Mouse (Mus musculus): ENCODE results near the gene Ciita. TPM values are rescaled to one million over a fixed set of nuclear protein-coding genes. Genes with fewer than 3 reads are reported as not detected.

Ciita gene
- polyA plus RNA-seq, 1 experiment from 2014 or later = 1.4 TPM

GRCm38 (mm10) chr16:10536323-10536722 is 56.5 kb downstream of the Ciita start:
- Histone ChIP-seq H3K36me3 (ENCODE audit: insufficient read depth, low read length) (no peaks in the 10 kb centered on the region), H3K4me3 (ENCODE audit: low read depth, low read length) (no peak overlapping the region), H3K9me3 (ENCODE audit: low read length) (no peaks in the 10 kb centered on the region), H3K9ac (replicated peaks; ENCODE audit: low read depth) (no peak overlapping the region), H3K4me1 (ENCODE audit: insufficient read depth, low read depth, low read length) (peaks cover 16% of the 10 kb centered on the region; the same call in 1 of the 2 replicates), H3K27ac (ENCODE audit: low read length) (no peak overlapping the region), H3K4me2 (replicated peaks; ENCODE audit: low read depth, low read length) (no peak overlapping the region), H3K27me3 (replicated peaks; ENCODE audit: insufficient read depth, low read length) (no peaks in the 10 kb centered on the region)
- WGBS = 64% methylated on average over 5 of the region's 5 CpGs
- TF ChIP-seq CTCF (IDR thresholded peaks at IDR 0.05) (no peak), EP300 (IDR thresholded peaks at IDR 0.05) (no peak)
- no peak for ATAC-seq
- no peak for DNase-seq (ENCODE audit: low spot score)

GRCm38 (mm10) chr16:10536961-10537360 is 57.1 kb downstream of the Ciita start:
- 65% methylated on average over 3 of the region's 3 CpGs for WGBS
- peaks cover 20% of the 10 kb centered on the region; the same call in 1 of the 2 replicates for H3K4me1 ChIP-seq (ENCODE audit: insufficient read depth, low read depth, low read length)
- H3K27me3 ChIP-seq (replicated peaks; ENCODE audit: insufficient read depth, low read length) = no peaks in the 10 kb centered on the region
- H3K36me3 ChIP-seq (ENCODE audit: insufficient read depth, low read length) = no peaks in the 10 kb centered on the region
- DNase-seq (ENCODE audit: low spot score) (no peak), ATAC-seq (no peak)
- TF ChIP-seq CTCF (IDR thresholded peaks at IDR 0.05) = no peak
- no peak for TF ChIP-seq EP300 (IDR thresholded peaks at IDR 0.05)
- H3K9me3 ChIP-seq (ENCODE audit: low read length) = no peaks in the 10 kb centered on the region
- H3K4me3 ChIP-seq (ENCODE audit: low read depth, low read length) = no peak overlapping the region
- no peak overlapping the region for H3K27ac ChIP-seq (ENCODE audit: low read length)
- no peak overlapping the region for H3K4me2 ChIP-seq (replicated peaks; ENCODE audit: low read depth, low read length)
- no peak overlapping the region for H3K9ac ChIP-seq (replicated peaks; ENCODE audit: low read depth)

- Histone ChIP-seq H3K9me3 (ENCODE audit: low read length) (no peaks in the 10 kb centered on the region), H3K4me1 (ENCODE audit: insufficient read depth, low read depth, low read length) (peaks cover 23% of the 10 kb centered on the region; the same call in 1 of the 2 replicates), H3K4me3 (ENCODE audit: low read depth, low read length) (peak overlapping the region; percentile 82), H3K9ac (replicated peaks; ENCODE audit: low read depth) (peak overlapping the region; percentile 76; the same call in 1 of the 2 replicates), H3K27me3 (replicated peaks; ENCODE audit: insufficient read depth, low read length) (no peaks in the 10 kb centered on the region), H3K36me3 (ENCODE audit: insufficient read depth, low read length) (no peaks in the 10 kb centered on the region), H3K4me2 (replicated peaks; ENCODE audit: low read depth, low read length) (peak overlapping the region; percentile 100), H3K27ac (ENCODE audit: low read length) (peak overlapping the region; percentile 84)
- WGBS = 46% methylated on average over 16 of the region's 16 CpGs
- DNase-seq (ENCODE audit: low spot score) (peak; percentile 63), ATAC-seq (no peak)
- TF ChIP-seq EP300 (IDR thresholded peaks at IDR 0.05) (no peak), CTCF (IDR thresholded peaks at IDR 0.05) (peak; percentile 32)
Observed at GRCm38 (mm10) chr16:10540763-10541597, 61.1 kb downstream of the Ciita start.

- DNase-seq (ENCODE audit: low spot score) = peak; percentile 56
- Histone ChIP-seq H3K27ac (ENCODE audit: low read length) (peak overlapping the region; percentile 84), H3K4me2 (replicated peaks; ENCODE audit: low read depth, low read length) (peak overlapping the region; percentile 100), H3K9me3 (ENCODE audit: low read length) (no peaks in the 10 kb centered on the region), H3K4me1 (ENCODE audit: insufficient read depth, low read depth, low read length) (peaks cover 28% of the 10 kb centered on the region; the same call in 1 of the 2 replicates), H3K9ac (replicated peaks; ENCODE audit: low read depth) (peak overlapping the region; percentile 76), H3K4me3 (ENCODE audit: low read depth, low read length) (peak overlapping the region; percentile 82), H3K36me3 (ENCODE audit: insufficient read depth, low read length) (no peaks in the 10 kb centered on the region), H3K27me3 (replicated peaks; ENCODE audit: insufficient read depth, low read length) (no peaks in the 10 kb centered on the region)
- WGBS = 12% methylated on average over 7 of the region's 7 CpGs
- no peak for ATAC-seq
- no peak for TF ChIP-seq CTCF (IDR thresholded peaks at IDR 0.05)
- TF ChIP-seq EP300 (IDR thresholded peaks at IDR 0.05) = no peak
Observed at GRCm38 (mm10) chr16:10541598-10541930, 61.7 kb downstream of the Ciita start.

- ATAC-seq = no peak
Observed at GRCm38 (mm10) chr16:10542266-10542665, 62.4 kb downstream of the Ciita start.

GRCm38 (mm10) chr16:10542698-10543365 is 63.0 kb downstream of the Ciita start, which contains the start of gene Dexi:
Gene Dexi (minus strand): TSS chr16:10543054.
- ATAC-seq (peak; percentile 95), DNase-seq (ENCODE audit: low spot score) (peak; percentile 99)
- Histone ChIP-seq H3K4me3 (ENCODE audit: low read depth, low read length) (peak within 1 kb of the TSS; percentile 82), H3K4me2 (replicated peaks; ENCODE audit: low read depth, low read length) (peak within 1 kb of the TSS; percentile 100), H3K9me3 (ENCODE audit: low read length) (no peaks in the 10 kb centered on the region), H3K27me3 (replicated peaks; ENCODE audit: insufficient read depth, low read length) (no peaks in the 10 kb centered on the region), H3K4me1 (ENCODE audit: insufficient read depth, low read depth, low read length) (peaks cover 35% of the 10 kb centered on the region; the same call in 1 of the 2 replicates), H3K9ac (replicated peaks; ENCODE audit: low read depth) (peak within 1 kb of the TSS; percentile 76), H3K27ac (ENCODE audit: low read length) (peak within 1 kb of the TSS; percentile 84), H3K36me3 (ENCODE audit: insufficient read depth, low read length) (no peaks in the 10 kb centered on the region)
- TF ChIP-seq CTCF (IDR thresholded peaks at IDR 0.05) (peak; percentile 48), EP300 (IDR thresholded peaks at IDR 0.05) (0 out of 2 replicates have a peak, but pooled peaks have one; percentile 18)
- 2% methylated on average over 31 of the region's 61 CpGs for WGBS

More at GRCm38 (mm10) chr16:10542266-10542665, 62.4 kb downstream of the Ciita start:
- H3K4me1 ChIP-seq (ENCODE audit: insufficient read depth, low read depth, low read length) = peaks cover 35% of the 10 kb centered on the region; the same call in 1 of the 2 replicates
- H3K4me3 ChIP-seq (ENCODE audit: low read depth, low read length) = peak overlapping the region; percentile 82
- H3K36me3 ChIP-seq (ENCODE audit: insufficient read depth, low read length) = no peaks in the 10 kb centered on the region
- no peak for DNase-seq (ENCODE audit: low spot score)
- no peak for TF ChIP-seq EP300 (IDR thresholded peaks at IDR 0.05)
- no peak for TF ChIP-seq CTCF (IDR thresholded peaks at IDR 0.05)
- H3K9me3 ChIP-seq (ENCODE audit: low read length) = no peaks in the 10 kb centered on the region
- H3K9ac ChIP-seq (replicated peaks; ENCODE audit: low read depth) = peak overlapping the region; percentile 76
- no peaks in the 10 kb centered on the region for H3K27me3 ChIP-seq (replicated peaks; ENCODE audit: insufficient read depth, low read length)
- H3K27ac ChIP-seq (ENCODE audit: low read length) = peak overlapping the region; percentile 84
- H3K4me2 ChIP-seq (replicated peaks; ENCODE audit: low read depth, low read length) = peak overlapping the region; percentile 100
- 4% methylated on average over 22 of the region's 22 CpGs for WGBS
